Mouse (Mus musculus): ENCODE measurements around the gene Gchfr. TPM values are rescaled to one million over a fixed set of nuclear protein-coding genes. Genes with fewer than 3 reads are reported as not detected.

The Gchfr gene
- polyA plus RNA-seq, 2 experiments = 35.4 to 80.3 TPM

DNA sequence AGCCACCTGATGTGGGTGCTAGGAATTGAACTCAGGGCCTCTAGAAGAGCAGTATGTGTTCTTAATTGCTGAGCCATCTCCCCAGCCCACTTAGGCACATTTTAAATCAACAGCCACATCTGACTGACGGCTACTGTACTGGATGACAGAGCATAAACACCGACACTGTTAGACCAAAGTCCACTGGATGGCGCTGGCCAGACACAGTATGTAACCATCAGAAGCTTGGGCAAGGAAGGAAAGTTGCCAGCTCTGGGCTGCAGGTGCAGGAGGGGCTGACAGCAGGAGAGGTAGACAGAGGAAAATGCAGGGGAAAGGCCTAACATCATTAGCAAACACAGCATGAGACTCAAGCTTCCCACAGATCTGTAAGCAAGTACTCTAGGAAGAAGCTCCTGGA lies 9.2 kb downstream of the Gchfr start:
- Histone ChIP-seq H3K9ac (replicated peaks) (no peak overlapping the region), H3K4me3 (ENCODE audit: insufficient read depth in 1 of 2, low read depth in 2 of 2, low read length in 2 of 2) (no peak overlapping the region), H3K27ac (no peak overlapping the region), H3K9me3 (ENCODE audit: control insufficient read depth, low read length) (no peaks in the 10 kb centered on the region), H3K36me3 (replicated peaks; ENCODE audit: control insufficient read depth, insufficient read depth, low read depth) (no peaks in the 10 kb centered on the region), H3K4me1 (replicated peaks; ENCODE audit: control insufficient read depth in 2 of 2, insufficient read depth in 2 of 2, low read length in 1 of 2) (peaks cover 9 to 12% of the 10 kb centered on the region in 2 experiments), H3K4me2 (ENCODE audit: low read depth) (no peak overlapping the region), H3K27me3 (ENCODE audit: control insufficient read depth, insufficient read depth, low read length) (no peaks in the 10 kb centered on the region)
- no peak for TF ChIP-seq EP300 (IDR thresholded peaks at IDR 0.05; ENCODE audit: low read depth)
- 0 out of 2 replicates have a peak, but pooled peaks have one; percentile 27 for TF ChIP-seq CTCF (IDR thresholded peaks at IDR 0.05; ENCODE audit: low read depth)
- WGBS (ENCODE audit: insufficient replicate concordance) = 58% methylated on average over 3 of the region's 3 CpGs
- DNase-seq (ENCODE audit: low read depth in 3 of 3, low spot score in 3 of 3) = no peak
- no peak for ATAC-seq (ENCODE audit: insufficient read depth)

DNA sequence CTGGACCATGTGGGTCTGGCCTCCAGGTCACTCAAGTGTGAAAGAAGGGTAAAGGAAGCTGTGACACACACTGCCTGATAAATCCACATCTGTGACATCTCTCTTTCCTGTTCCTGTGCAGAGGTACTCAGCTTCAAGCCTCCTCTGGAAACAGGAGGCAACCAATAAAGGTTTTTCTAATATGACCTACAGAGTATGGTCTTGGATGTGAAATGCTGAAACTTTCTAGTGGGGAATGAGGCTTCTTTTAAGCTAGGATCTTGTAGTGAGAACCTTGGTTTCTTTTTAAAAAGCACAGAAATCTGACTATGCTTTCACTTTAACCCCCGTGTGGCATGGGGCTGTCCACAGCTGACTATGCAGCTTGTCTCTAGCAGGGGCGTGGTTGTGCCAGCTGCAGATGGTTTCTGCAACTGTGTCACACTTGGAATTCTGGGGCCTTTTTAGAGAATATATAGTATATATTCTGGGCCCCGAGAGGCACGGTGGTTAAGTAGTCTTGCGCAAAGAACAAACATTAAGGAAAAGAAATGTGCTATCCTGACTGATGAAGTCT lies 9.9 kb downstream of the Gchfr start:
- H3K9ac ChIP-seq (replicated peaks) = no peak overlapping the region
- H3K4me3 ChIP-seq (ENCODE audit: insufficient read depth in 1 of 2, low read depth in 2 of 2, low read length in 2 of 2) = no peak overlapping the region
- WGBS (ENCODE audit: insufficient replicate concordance) = 71% methylated on average over 5 of the region's 5 CpGs
- H3K9me3 ChIP-seq (ENCODE audit: control insufficient read depth, low read length) = no peaks in the 10 kb centered on the region
- no peak for TF ChIP-seq EP300 (IDR thresholded peaks at IDR 0.05; ENCODE audit: low read depth)
- TF ChIP-seq CTCF (IDR thresholded peaks at IDR 0.05; ENCODE audit: low read depth) = no peak
- H3K4me2 ChIP-seq (ENCODE audit: low read depth) = no peak overlapping the region
- no peak for ATAC-seq (ENCODE audit: insufficient read depth)
- no peaks in the 10 kb centered on the region for H3K36me3 ChIP-seq (replicated peaks; ENCODE audit: control insufficient read depth, insufficient read depth, low read depth)
- no peaks in the 10 kb centered on the region for H3K27me3 ChIP-seq (ENCODE audit: control insufficient read depth, insufficient read depth, low read length)
- H3K4me1 ChIP-seq (replicated peaks; ENCODE audit: control insufficient read depth in 2 of 2, insufficient read depth in 2 of 2, low read length in 1 of 2) = peaks cover 9 to 10% of the 10 kb centered on the region in 2 experiments
- no peak overlapping the region for H3K27ac ChIP-seq
- no peak for DNase-seq (ENCODE audit: low read depth in 3 of 3, low spot score in 3 of 3)

DNA sequence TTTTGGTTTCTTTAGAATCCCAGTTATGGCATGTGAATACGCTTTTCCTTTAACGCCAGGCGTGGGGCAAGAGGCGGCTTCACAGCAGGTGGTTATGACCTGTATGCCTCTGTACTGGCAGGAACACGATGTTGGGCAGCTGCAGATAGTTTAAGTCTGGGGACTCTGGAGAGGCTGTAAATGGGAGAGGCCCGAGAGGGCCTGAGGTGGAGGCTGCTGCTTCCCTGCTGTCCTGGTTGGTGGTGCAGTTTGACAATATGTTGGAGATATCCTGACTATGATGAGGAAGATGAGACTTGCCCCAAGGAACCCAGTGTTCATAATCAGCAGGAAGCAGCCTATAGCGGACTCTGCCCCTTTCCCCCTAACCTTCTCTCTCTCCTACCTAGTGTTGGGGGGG lies 15.3 kb downstream of the Gchfr start:
- Histone ChIP-seq H3K4me2 (ENCODE audit: low read depth) (no peak overlapping the region), H3K4me3 (ENCODE audit: insufficient read depth in 1 of 2, low read depth in 2 of 2, low read length in 2 of 2) (no peak overlapping the region), H3K9ac (replicated peaks) (no peak overlapping the region), H3K4me1 (replicated peaks; ENCODE audit: control insufficient read depth in 2 of 2, insufficient read depth in 2 of 2, low read length in 1 of 2) (no peaks in the 10 kb centered on the region), H3K9me3 (ENCODE audit: control insufficient read depth, low read length) (no peaks in the 10 kb centered on the region), H3K27ac (no peak overlapping the region), H3K27me3 (ENCODE audit: control insufficient read depth, insufficient read depth, low read length) (no peaks in the 10 kb centered on the region), H3K36me3 (replicated peaks; ENCODE audit: control insufficient read depth, insufficient read depth, low read depth) (no peaks in the 10 kb centered on the region; the same call in 1 of the 2 replicates)
- ATAC-seq (ENCODE audit: insufficient read depth) = no peak
- WGBS (ENCODE audit: insufficient replicate concordance) = 68% methylated on average over 7 of the region's 7 CpGs
- TF ChIP-seq CTCF (IDR thresholded peaks at IDR 0.05; ENCODE audit: low read depth) (no peak), EP300 (IDR thresholded peaks at IDR 0.05; ENCODE audit: low read depth) (no peak)
- DNase-seq (ENCODE audit: low read depth in 3 of 3, low spot score in 3 of 3) = no peak

DNA sequence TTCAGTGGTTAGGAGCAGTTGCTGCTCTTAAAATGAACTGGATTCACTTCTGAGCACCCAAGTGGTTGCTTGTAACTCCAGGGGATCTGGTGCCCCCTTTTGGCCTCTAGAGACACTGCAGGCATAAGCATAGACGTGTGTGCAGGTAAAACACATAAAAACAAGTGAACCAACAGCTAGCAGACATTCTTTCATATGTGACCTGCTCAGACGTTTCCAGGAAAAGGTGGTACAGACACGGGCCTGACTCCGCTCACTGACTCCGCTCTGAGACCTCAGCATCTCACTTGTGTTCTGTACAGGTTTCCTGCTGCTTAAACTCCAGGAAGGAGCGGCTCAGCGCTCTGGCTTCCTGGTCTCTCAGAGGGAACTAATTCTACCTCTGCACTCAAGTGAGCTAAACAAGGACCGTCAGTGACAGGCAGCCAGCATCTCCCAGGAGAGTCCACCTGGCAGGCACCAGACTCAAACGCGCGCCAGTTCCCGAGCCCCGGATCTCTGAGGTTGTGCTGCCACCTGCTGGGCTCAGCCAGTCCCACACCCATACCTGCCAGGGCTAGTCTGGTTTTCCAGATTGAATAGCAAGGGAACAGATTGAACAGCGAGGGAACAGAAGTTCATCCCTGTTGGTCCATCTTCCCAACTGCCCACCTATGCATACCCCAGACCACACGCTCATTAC lies 21.6 kb downstream of the Gchfr start:
- Histone ChIP-seq H3K36me3 (replicated peaks; ENCODE audit: control insufficient read depth, insufficient read depth, low read depth) (no peaks in the 10 kb centered on the region), H3K4me3 (ENCODE audit: insufficient read depth in 1 of 2, low read depth in 2 of 2, low read length in 2 of 2) (peak overlapping the region; percentile 45 to 62), H3K9me3 (ENCODE audit: control insufficient read depth, low read length) (no peaks in the 10 kb centered on the region), H3K4me1 (replicated peaks; ENCODE audit: control insufficient read depth in 2 of 2, insufficient read depth in 2 of 2, low read length in 1 of 2) (peaks cover 0 to 3% of the 10 kb centered on the region in 2 experiments; a peak in 1 of 4 replicates), H3K27me3 (ENCODE audit: control insufficient read depth, insufficient read depth, low read length) (no peaks in the 10 kb centered on the region), H3K9ac (replicated peaks) (0 out of 2 replicates have a peak overlapping the region, but pooled peaks have one; percentile 43), H3K27ac (no peak overlapping the region), H3K4me2 (ENCODE audit: low read depth) (peak overlapping the region; percentile 89)
- TF ChIP-seq CTCF (IDR thresholded peaks at IDR 0.05; ENCODE audit: low read depth) (peak; percentile 95), EP300 (IDR thresholded peaks at IDR 0.05; ENCODE audit: low read depth) (no peak)
- 5% methylated on average over 15 of the region's 15 CpGs for WGBS (ENCODE audit: insufficient replicate concordance)
- ATAC-seq (ENCODE audit: insufficient read depth) (peak; percentile 89), DNase-seq (ENCODE audit: low read depth in 3 of 3, low spot score in 3 of 3) (peak; percentile 57 to 75 (median 65))

DNA sequence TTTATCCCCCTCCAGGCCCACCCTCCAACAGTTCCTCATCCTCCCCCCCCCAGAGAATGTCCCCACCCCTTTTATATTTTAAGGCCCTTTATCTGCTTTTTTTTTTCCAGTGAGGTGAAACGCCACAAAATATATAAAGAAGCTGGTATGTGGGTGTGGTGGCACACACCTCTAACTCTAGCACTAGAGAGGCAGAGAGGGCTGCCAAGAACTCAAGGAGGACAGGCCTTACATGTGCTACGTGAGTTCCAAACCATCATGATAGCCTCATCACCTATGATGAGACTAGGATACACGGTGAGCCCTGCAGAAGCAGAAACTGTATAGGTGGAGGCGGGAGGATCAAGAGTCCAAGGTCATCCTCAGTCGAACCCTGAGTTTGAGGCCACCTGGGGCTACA lies 23.4 kb downstream of the Gchfr start:
- H3K27me3 ChIP-seq (ENCODE audit: control insufficient read depth, insufficient read depth, low read length) = no peaks in the 10 kb centered on the region
- 61% methylated on average over 5 of the region's 5 CpGs for WGBS (ENCODE audit: insufficient replicate concordance)
- H3K36me3 ChIP-seq (replicated peaks; ENCODE audit: control insufficient read depth, insufficient read depth, low read depth) = no peaks in the 10 kb centered on the region
- peaks cover 0 to 3% of the 10 kb centered on the region in 2 experiments; a peak in 1 of 4 replicates for H3K4me1 ChIP-seq (replicated peaks; ENCODE audit: control insufficient read depth in 2 of 2, insufficient read depth in 2 of 2, low read length in 1 of 2)
- ATAC-seq (ENCODE audit: insufficient read depth) (no peak), DNase-seq (ENCODE audit: low read depth in 3 of 3, low spot score in 3 of 3) (no peak)
- TF ChIP-seq EP300 (IDR thresholded peaks at IDR 0.05; ENCODE audit: low read depth) (no peak), CTCF (IDR thresholded peaks at IDR 0.05; ENCODE audit: low read depth) (no peak)
- H3K9ac ChIP-seq (replicated peaks) = no peak overlapping the region
- no peak overlapping the region for H3K4me3 ChIP-seq (ENCODE audit: insufficient read depth in 1 of 2, low read depth in 2 of 2, low read length in 2 of 2)
- no peak overlapping the region for H3K4me2 ChIP-seq (ENCODE audit: low read depth)
- H3K9me3 ChIP-seq (ENCODE audit: control insufficient read depth, low read length) = no peaks in the 10 kb centered on the region
- no peak overlapping the region for H3K27ac ChIP-seq
